Mouse (Mus musculus) urinary bladder, adult 18-20 months (tissue): ENCODE measurements around the gene Arhgef11.
"Not testable (repeated sequence)": the region's sequence is repeated elsewhere in the genome, so short reads cannot be mapped to it uniquely, and the experiment has no call there.

Experiments
- DNase-seq, 2 experiments: peaks; one replicate each; pipeline ENCODE4 v3.0.0; 2022; ENCODE audit warnings: low spot score in 2 of 2, mixed read lengths in 2 of 2

The Arhgef11 gene

DNA sequence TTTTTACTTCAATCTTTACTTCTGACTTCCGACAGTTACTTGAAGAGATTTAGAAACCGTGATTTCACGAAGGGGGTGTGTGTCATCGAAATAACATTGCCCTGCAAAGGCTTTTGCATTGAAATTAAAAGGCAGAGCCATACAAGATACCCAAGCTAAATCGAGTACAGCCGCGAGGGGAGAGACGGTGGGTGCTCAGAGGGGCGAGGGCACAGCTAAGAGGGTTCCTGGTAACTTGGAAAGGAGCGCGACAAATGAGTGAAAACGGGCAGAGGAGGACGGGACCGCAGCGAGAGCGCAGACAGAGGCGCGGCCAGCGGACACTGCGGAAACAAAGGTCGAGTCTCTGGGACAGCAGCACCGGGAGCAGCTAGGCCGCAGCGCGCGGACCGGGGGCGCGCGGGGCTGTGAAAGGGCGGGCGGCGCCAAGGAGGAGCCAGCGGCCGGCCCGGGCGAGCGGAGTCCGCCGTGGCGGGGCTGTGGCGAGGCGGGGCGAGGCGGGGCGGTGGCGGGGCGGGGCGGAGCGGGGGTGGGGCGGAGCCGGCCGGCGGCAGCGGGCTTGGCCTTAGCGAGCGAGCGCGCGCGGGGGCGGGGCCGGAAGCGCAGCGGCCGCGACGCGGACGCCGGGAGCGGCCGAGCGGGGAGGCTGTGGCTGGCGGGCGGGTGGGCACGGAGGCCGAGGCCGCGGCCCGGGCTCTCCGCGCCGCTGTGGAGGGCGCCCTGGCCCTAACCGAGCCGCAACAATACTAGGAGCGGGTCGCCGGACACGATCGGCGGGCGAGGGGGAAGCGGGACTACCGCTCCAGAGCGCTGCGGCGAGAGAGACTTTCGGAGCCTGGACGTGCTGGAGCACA, at the start of gene Arhgef11:
Gene Arhgef11 (plus strand): TSS at position 603 of the 854 bp plus-strand sequence.
- peak; percentile 63 to 80 for DNase-seq

DNA sequence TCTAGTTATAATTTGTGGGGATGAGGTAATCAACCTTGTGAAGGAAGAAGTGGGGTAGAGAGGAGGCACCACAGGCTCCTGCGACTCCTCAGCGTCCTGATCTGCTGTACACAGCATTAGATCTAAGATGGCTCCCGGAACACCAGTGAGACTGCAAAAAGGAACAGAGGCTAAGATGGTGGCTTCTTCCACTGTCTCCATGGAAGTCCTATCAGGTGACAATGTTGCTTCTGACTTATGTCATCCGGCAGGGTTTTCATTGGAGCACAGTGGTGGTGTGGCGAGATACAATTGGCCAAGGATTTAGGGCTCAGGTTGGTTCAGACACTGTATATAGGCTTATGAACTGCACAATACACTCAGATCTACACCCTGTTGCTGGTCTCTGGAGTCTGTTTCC, 48.7 kb upstream of the Arhgef11 start:
- no peak for DNase-seq

DNA sequence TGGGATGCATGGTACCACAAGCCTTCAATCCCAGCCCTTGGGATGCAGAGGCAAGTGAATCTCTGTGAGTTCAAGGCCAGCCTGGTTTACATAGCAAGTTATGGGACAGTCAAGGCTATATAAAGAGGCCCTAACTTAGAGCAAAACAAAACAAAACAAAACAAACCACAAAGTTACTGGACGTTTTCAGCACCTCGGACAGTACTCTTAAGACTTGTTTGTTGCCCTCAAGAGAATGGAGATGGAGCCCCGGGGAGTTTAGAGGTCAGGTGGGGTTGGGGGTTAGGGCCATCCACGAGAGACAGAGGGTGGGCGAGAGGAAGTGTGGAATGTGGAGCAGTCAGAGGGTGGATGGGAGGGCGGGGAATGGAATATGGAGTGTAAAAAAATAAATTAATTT, 41.6 kb upstream of the Arhgef11 start:
- DNase-seq: no peak

DNA sequence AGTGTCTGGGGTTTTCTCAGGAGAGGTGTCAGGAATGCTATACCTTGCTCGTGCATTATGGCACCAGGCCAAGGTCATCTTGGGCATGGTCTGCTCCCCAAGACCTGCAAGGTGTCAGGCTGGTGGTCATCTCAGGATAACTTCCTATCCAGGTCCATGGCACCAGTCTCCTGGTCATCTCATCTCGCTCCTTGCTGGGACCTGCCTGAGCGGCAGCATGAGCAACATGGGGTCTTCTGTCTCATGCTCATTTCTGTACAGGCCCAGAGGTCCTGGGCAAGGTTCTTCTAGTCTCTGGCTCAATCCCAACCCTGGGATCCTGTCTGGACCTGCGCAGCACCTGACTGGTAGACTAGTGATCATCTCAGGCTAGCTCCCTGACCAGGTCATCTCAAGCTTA, 35.1 kb upstream of the Arhgef11 start:
- DNase-seq: no peak

DNA sequence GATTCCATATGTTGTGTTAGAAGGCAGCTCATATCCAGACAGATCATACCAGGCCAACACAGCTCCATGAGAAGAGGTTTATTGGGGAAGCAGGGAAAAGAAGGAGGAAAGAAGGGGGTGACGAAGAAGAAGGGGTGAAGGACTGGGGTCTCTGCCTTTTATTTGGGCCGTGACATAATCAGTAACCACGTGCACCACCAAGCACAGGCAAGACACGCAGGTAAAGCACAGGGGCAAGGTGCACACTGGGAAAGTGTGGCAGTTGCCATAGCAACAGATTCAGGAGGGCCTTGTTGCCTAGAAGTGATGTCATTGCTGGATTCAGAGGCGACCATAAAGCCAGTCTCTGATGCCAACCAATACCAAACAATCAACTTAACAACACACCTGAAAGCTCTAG, 23.6 kb upstream of the Arhgef11 start:
- no peak for DNase-seq

DNA sequence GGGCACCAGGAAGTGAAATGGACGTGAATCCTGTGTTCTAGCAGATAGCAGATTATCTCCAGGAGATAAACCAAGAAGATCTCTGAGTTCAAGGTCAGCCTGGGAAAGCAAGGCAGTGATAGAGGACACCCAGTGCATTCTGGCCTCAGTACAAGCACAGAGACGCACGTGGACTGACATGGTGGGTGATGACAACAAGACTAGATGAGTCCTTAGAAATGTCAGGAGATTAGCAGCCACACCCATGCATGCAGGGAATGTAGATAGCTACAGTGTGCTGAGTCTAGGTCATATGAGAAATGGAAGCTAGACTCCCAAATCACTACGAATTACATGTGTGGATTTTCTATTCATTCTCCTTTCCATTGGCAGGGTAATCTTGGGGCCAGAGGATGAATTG, 22.0 kb upstream of the Arhgef11 start:
- DNase-seq: not testable (repeated sequence)

DNA sequence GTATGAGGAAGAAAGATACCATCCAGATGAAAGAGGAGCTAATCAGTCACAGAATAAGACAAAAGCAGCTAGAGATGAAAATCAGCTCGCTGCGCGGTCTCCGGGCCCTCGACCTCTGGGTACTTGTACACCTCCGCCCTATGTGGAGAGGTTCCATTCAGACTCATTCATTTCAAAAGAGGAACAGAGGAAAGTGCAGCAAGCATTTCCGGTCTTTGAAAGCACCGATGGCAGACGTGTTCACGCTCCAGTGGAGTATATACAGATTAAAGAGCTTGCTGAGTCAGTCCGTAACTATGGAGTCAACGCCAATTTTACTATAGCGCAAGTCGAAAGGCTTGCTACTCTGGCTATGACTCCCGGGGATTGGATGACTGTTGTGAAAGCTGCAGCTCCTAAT, 16.3 kb upstream of the Arhgef11 start:
- DNase-seq: not testable (repeated sequence)

DNA sequence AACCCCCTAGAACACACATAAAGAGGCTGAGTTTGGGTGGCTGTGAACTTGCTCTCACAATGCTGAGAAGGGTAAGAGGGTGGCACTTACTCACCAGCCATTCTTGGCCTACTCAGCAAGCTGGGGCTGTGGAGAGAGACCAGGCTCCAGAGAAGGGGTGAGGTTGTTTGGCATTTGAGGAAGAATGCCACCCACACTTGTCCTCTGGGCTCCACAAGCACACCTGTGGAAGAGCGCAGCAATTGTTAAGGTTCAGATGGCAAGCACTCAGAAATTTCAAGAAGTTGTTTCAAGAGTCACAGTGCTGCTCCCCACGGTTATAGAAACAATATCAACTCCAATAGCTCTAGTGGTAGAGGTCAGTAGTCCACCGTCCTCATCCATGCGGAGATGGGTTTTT, 1.0 kb upstream of the Arhgef11 start:
- DNase-seq: no peak

DNA sequence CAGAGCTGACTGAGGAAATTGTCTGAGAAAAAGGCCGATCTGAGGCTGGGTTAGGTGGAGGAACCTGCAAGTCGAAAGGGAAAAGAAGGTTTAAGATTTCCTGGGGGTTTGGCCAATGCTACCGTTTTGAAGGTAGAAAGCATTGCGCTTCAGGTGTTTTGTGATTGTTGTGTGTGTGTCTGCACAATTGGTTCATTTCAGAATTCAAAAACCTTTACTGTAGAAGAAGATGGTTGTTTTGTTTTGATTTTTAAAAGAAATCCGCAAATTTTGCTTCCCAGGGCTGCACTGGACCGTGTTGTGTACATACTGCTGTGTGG, 412 bp downstream of the Arhgef11 start:
- no peak for DNase-seq

DNA sequence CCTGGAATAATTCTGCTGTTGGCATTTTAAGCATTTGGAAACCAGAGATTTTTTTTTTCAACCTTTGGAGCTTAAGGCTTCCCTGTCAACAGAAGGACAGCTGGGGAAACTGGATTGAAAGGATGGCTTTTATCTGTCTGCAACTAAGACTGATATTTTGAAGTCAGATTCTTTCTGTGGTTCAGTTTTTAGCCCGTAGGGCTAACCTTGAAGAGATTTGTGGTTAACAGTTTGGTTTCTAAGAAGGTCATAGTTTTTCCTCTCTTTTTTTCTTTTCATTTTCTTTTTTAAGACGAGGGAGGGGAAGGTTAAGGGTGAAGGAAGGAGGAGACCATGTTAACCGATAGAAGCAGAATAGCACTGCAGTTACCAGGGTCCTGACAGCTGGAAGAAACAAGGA, 881 bp downstream of the Arhgef11 start:
- DNase-seq: no peak

DNA sequence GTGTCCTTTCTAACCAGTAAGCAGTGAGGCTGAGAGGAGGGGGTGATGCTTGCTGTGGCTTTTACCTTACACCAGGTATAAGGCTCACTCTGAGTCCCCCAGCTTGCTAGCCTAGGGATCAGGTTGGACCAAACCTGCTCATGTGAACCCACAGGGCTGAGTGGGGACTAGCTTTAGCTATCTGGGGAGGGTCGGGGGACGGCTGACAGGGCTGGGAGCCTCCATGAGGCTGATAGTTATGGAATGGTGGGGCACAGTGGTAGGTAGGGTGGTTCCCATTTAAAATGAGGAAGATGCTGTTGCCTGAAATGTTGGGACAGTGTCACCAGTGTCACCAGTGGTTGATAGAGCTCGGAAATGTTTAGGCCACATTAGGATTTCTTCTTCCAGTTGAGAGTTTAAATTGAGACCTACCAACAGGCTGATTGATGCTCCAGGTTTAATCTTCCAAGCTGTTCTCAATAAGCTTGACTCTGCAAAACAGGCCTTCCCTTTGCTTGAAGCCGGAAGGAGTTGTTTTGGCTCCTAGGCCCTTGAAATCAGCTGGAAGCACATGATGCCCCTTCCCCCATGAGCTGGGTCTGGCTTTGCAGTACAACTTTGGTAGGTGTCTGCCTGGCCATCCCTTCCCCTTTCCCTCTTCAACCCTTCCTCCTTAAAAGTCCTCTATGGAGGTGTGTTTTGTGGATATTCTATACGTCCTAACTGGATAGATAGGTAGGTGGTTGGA, 1.8 kb downstream of the Arhgef11 start:
- peak in 1 of 2 experiments; percentile 16 for DNase-seq

DNA sequence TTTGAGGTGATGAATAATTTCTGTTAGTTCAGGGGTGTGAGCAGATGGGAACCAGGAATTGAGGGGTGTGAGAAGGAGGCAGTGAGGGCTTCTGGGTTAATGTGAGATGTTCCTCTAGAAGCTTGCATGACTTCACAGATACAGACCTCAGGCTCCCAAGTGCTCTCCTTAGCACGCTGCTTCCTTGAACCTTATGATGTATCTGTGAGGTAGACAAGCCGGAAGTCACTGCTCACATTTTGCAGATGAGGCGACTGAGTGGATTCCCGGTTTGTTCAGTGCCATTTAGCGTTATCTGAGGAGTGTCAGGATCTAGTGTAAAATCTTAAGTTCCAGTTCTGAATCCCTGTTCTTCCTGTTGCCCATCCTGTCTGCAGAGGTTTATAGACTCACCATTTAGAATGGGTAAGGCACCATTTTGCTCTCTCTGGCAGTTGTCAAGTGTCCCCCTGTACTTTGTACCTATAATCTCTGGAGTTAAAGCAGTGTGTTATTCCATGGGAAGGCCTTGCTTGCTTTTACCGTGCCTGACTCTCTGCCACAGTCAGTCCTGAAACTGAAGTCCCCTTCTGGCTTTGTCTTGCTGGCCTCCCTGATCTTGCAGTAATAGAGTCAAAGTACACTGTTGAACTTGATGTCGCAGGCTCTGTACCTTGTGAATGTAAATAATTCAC, 3.0 kb downstream of the Arhgef11 start:
- no peak for DNase-seq

DNA sequence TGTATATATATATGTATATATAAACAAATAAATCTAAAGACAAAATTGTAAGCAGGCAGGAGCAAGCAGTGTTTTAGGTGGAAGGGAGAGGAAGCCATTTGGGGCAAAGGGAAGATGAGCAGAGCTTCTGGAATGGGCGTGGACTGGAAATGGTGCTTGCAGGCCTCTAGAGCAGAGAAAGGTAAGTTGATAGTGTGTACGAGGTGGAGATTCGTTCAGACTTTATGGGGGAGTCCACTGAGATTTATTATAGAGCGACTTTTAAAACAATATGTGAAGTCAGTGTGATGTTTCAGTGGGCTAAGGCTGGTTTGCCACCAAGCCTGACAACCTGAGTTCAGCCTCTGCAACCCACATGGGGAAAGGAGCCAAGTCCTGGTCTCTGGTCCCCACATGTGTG, 7.5 kb downstream of the Arhgef11 start:
- no peak for DNase-seq

DNA sequence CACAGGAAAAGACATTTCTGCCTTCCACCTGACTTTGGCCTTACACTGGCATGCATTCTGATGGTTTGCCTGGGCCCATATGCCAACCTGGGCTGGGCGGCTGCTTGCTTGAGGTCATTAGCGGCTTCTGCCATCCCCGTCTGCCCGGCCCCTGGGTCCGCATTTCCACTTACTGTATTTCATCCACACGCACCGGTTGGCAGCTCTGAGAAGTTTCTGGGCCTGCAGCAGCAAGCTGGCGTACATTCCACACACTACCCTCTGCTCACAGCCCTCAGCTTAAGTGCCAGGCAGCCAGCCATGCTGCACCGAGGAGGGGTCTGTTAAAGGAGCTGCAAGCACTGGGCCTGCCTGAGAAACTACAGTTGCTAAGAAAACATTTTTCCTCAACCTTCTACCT, 13.5 kb downstream of the Arhgef11 start:
- no peak for DNase-seq

DNA sequence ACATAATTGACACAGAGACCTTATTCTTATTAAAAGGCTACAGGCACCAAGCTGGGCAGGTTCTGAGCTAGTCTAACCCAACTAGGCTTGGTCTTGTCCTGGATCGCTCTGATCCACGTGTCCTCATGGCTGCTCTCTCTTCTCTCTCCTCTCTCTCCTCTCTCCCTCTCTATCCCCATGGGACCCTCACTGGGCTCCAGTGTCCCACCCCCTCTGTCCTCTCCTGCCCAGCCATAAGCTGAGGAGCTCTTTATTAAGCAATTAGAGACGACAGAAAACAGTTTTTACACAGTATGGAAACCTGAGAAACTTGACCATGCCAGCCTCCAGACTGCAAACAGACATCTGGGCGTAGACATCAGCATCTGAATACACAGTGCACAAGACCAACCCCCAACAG, 14.0 kb downstream of the Arhgef11 start:
- DNase-seq: no peak

DNA sequence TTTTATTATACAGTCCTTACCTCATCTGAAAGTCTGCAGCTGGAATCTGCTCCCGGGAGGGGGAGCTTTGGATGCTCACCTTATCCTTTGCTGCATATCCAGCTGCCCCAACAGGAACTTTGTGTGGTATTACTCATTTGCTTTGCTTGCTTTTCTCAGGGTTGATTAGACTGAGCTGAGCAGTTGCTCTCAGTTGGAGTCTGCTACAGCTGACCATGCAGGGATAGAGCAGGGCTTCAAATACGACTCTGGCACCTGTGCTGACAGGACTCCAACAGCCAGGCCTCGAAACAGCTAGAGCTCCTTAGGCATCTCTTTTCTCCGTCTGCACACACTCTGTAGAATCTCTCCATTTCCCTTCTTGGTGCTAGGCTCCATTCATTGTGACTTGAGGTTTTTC, 18.2 kb downstream of the Arhgef11 start:
- DNase-seq: no peak

DNA sequence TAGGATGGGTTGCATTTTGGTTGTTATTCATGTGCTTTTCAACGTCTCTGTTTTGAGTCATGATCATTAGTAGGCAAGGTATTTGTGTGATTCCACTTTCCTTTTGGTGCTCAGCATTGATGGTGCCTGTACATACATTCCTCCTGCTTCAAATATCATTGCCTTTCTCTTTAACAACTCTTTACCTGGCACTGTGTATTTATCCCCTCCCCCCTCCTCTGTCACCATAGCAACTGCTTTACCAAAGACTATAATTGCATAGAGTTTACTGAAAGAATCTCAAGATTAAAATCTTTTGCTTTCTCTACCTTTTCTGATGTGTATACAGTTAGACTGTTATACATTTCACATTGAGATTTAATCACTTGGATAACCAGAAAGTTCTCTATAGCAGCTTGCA, 26.1 kb downstream of the Arhgef11 start:
- DNase-seq: no peak

DNA sequence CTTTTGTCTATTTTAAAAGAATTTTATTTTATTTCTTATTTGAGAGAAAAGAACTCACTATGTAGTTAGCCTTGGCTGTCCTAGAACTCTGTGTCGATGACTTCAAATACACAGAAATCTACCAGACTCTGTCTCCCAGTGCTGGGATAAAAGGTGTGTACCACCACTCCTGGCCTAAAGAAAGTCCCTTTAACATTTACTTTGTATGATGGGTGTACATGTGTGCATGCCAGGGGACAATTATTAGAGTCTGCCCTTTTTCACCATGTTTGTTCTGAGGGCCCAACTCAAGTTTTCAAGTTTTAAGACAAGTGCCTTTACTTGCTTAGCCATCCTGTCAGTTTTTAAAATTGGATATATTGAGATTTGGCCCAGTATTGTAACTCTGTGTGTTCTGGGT, 28.8 kb downstream of the Arhgef11 start:
- no peak for DNase-seq

DNA sequence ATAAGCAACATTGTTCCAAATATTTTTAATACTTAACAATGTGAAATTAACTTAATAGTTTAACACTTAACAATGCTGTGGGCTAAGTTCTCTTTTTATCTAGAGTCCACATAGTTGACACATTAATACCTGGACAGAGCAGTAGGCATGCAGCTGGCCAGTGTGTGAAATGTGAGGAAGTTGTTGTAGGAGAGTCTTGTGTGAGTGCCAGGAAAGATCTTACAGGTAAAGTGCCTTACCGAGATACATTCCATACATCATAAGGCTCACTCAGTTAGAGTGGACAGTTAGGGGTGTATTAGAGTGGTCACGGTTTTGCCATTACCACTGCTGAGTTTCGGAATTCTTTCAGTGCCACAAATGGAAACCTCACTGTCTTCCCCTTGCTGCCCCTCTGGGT, 31.7 kb downstream of the Arhgef11 start:
- DNase-seq: no peak

DNA sequence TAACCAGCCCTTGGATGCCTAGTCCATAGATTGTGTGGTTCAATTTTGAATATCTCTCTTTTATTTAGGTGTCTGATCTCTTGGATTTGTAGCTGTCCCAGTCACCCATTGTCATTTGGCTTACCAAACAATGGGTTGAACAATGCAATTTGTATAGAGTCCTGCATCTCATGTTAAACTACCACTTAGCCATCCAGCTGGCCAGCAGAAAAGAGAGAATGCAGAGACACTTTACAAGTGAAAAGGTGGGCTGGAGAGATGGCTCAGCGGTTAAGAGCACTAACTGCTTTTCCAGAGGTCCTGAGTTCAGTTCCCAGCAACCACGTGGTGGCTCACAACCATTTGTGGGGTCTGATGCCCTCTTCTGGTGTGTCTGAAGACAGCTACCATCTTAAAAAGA, 41.0 kb downstream of the Arhgef11 start:
- DNase-seq: no peak

DNA sequence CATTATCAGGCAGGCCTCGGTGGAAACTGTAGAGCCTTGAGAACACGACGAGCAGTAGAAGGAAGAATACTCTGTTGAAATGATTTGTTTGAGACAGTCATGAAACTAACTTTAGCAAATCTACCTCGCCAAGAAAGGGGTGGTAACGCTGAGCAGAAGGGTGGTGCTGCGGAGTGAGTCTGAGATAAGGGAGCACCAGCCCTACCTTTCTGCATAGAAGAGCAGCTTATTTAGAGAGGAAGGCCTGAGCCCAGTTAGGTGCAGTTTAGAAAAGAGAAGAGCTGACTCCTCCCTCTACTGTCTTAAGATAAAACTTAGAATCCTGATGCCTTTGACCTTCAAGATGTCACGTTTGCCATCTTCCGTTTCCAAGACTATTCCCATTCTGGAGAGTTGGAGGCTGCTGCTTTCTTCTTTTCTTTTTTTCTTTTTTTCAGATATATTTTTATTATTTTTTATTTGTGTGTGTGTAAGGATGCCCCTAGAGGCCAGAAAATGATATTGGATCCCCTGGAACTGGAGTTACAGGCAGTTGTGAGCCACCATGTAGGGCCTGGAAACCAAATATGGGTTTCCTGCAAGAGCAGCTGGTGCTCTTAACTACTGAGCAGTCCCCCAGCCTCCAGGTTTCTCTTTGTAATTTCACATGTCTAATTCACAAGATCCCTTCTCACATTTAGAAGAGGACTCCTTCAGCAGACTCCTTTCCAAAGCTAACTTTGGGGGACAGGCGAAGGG, 42.5 kb downstream of the Arhgef11 start:
- no peak for DNase-seq

DNA sequence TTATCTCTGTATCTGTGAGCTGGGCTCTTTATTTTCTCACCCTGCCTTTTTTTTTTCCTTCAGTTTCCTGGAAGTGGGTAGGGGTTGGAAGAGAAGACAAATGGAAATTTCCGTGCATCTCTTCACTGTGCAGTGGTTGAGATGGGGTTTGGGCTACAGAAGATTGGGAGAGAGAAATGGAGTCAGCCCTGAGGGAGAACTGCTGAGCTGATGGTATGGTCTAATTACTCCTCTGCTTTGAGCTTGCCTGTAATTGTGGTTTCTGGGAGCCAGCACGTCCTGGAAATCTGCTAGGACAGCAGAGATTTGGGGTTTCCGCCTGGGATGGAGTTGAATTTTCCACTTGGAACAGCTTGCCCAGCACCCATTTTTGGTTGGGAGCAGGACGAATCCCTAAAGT, 43.1 kb downstream of the Arhgef11 start:
- DNase-seq: no peak
